Mouse (Mus musculus) liver, embryonic 16.5 days (tissue): ENCODE data around the gene Ankmy1. TPM values are rescaled to one million over a fixed set of nuclear protein-coding genes. Genes with fewer than 3 reads are reported as not detected.

Experiments used
- ATAC-seq: fragments of 200-750 bp; cut with Nextera tagmentation; 2 replicates; pipeline ENCODE4 v1.8.0; 2017; ENCODE audit warnings: low read depth, mild to moderate bottlenecking, moderate number of reproducible peaks, moderate library complexity
- H3K27ac ChIP-seq: fragments of 300-500 bp; sonication (generic); 2 replicates; pipeline ENCODE4 v1.5.1; 2014; ENCODE audit warnings: mild to moderate bottlenecking, low read length
- H3K27me3 ChIP-seq: fragments of 300-500 bp; sonication (generic); 2 replicates; pipeline ENCODE4 v1.6.1; 2014; ENCODE audit warnings: low read depth, low read length, mixed read lengths; ENCODE audit not compliant: control insufficient read depth, insufficient read depth
- H3K36me3 ChIP-seq: fragments of 300-500 bp; sonication (generic); 2 replicates; pipeline ENCODE4 v1.6.1; 2014; ENCODE audit warnings: mild to moderate bottlenecking; ENCODE audit not compliant: control insufficient read depth, insufficient read depth
- H3K4me1 ChIP-seq: fragments of 300-500 bp; sonication (generic); 2 replicates; pipeline ENCODE4 v1.6.1; 2014; ENCODE audit warnings: low read depth, low read length, mixed read lengths; ENCODE audit not compliant: control insufficient read depth
- H3K4me2 ChIP-seq: fragments of 300-500 bp; sonication (generic); 2 replicates; pipeline ENCODE4 v1.6.1; 2014; ENCODE audit warnings: low read depth, low read length, mixed read lengths
- H3K4me3 ChIP-seq: fragments of 300-500 bp; sonication (generic); 2 replicates; pipeline ENCODE4 v1.5.1; 2014; ENCODE audit warnings: low read depth, mild to moderate bottlenecking, low read length
- H3K9ac ChIP-seq: fragments of 300-500 bp; sonication (generic); 2 replicates; pipeline ENCODE4 v1.6.1; 2014; ENCODE audit warnings: low read depth, low read length
- H3K9me3 ChIP-seq: fragments of 300-500 bp; sonication (generic); replicated peaks from 2 replicates; pipeline ENCODE4 v1.6.1; 2016; ENCODE audit warnings: low read length; ENCODE audit not compliant: control insufficient read depth
- WGBS: fragments of 180-500 bp; shearing (Covaris S2); extraction: QIAGEN DNeasy Blood & Tissue Kit; methylation state at CpG from one replicate; pipeline ENCODE4 v1.1.7; 2014; ENCODE audit not compliant: insufficient replicate concordance; 5-methylcytosine and 5-hydroxymethylcytosine counted together
- polyA plus RNA-seq: library from polyadenylated mRNA; unstranded; fragments of >200 nt; fragmentation: Nextera tagmentation; extraction: Ambion mirVana; gene quantifications from 2 replicates; pipeline ENCODE4 v1.2.1, GENCODE M21; 2015

Gene Ankmy1
- polyA plus RNA-seq, 1 experiment from 2014 or later, result not detected

- Histone ChIP-seq H3K36me3 (no peaks in the 10 kb centered on the region), H3K4me1 (peaks cover 48% of the 10 kb centered on the region)
- WGBS, result 39% methylated on average over 20 of the region's 20 CpGs
Observed at GRCm38 (mm10) chr1:92907632-92908360, 5.1 kb upstream of the Ankmy1 start.

DNA sequence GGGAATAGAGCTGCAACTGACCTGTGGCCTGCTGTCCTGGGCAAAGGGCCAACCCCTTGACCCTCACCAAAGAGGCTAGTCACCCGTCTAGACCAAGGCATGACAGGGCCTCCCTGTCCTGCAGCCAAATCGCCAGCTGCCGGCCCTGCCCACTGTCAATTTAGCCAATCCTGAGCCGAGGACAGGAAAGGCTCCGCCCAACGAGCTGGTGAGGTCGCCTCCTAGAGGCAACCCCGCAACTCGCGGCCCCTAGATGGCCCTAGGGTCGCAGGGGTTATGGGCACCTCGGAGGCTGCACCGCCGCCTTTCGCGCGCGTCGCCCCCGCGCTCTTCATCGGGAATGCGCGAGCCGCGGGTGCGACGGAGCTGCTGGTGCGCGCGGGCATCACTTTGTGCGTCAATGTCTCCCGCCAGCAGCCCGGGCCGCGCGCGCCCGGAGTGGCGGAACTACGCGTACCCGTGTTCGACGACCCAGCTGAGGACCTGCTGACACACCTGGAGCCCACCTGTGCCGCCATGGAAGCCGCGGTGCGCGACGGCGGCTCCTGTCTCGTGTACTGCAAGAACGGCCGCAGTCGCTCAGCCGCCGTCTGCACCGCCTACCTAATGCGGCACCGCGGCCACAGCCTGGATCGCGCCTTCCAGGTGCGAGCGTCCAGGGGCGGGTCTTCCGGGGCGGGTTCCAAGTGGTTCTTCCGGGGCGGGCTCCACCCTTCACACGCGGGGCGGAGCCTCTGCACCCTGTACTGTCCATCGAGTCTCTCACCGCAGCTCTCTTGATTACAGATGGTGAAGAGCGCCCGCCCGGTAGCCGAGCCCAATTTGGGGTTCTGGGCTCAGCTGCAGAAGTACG lies 4.3 kb upstream of the Ankmy1 start, which contains the start of gene Dusp28:
TSS of gene Dusp28 (plus strand) at position 203 of the 853 bp plus-strand sequence.
- H3K4me2 ChIP-seq, result peak within 1 kb of the TSS; percentile 93
- peak within 1 kb of the TSS; percentile 85 for H3K4me3 ChIP-seq
- ATAC-seq, result peak; percentile 90
- under 1% methylated on average over 81 of the region's 81 CpGs for WGBS
- H3K27me3 ChIP-seq, result no peaks in the 10 kb centered on the region; the same call in 1 of the 2 replicates
- H3K27ac ChIP-seq, result peak within 1 kb of the TSS; percentile 94
- H3K4me1 ChIP-seq, result peaks cover 40% of the 10 kb centered on the region
- H3K9me3 ChIP-seq, result no peaks in the 10 kb centered on the region
- H3K9ac ChIP-seq, result peak within 1 kb of the TSS; percentile 81
- no peaks in the 10 kb centered on the region for H3K36me3 ChIP-seq

More at GRCm38 (mm10) chr1:92907632-92908360, 5.1 kb upstream of the Ankmy1 start:
- H3K27ac ChIP-seq, result peak overlapping the region; percentile 94
- H3K4me3 ChIP-seq, result peak overlapping the region; percentile 85
- no peak for ATAC-seq
- H3K9me3 ChIP-seq, result no peaks in the 10 kb centered on the region
- peak overlapping the region; percentile 93 for H3K4me2 ChIP-seq
- H3K27me3 ChIP-seq, result no peaks in the 10 kb centered on the region
- H3K9ac ChIP-seq, result peak overlapping the region; percentile 79

GRCm38 (mm10) chr1:92905703-92906310 lies 3.1 kb upstream of the Ankmy1 start:
- Histone ChIP-seq H3K4me3 (no peak overlapping the region), H3K9ac (no peak overlapping the region), H3K9me3 (no peaks in the 10 kb centered on the region), H3K36me3 (no peaks in the 10 kb centered on the region), H3K27me3 (peaks cover 4% of the 10 kb centered on the region; the same call in 1 of the 2 replicates), H3K27ac (no peak overlapping the region), H3K4me2 (peak overlapping the region; percentile 93; the same call in 1 of the 2 replicates), H3K4me1 (peaks cover 32% of the 10 kb centered on the region)
- 61% methylated on average over 2 of the region's 2 CpGs for WGBS
- ATAC-seq, result no peak

DNA sequence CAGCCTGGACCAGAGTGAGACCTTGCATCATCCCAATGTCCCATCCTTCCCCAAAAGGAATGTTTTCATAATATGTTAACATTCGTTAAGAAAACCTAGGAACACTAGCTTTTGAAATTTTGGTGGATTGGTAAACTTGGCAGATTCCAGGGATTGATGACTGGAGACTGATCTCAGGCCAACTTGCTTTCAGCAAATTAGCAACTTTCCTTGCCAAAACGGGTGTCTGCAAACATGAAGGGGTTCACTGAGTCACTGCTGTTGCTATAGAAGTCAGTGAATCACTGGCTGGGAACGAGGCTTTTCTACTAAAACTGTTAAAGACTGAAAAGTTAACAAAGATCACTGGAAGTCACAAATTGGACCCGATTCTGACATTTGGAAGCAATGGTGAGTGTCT lies 921 bp upstream of the Ankmy1 start:
- Histone ChIP-seq H3K27me3 (peaks cover 9% of the 10 kb centered on the region), H3K4me2 (no peak overlapping the region), H3K4me3 (no peak overlapping the region), H3K4me1 (peaks cover 15% of the 10 kb centered on the region), H3K9ac (no peak overlapping the region), H3K36me3 (no peaks in the 10 kb centered on the region), H3K9me3 (no peaks in the 10 kb centered on the region), H3K27ac (no peak overlapping the region)
- ATAC-seq, result no peak
- WGBS, result 51% methylated on average over 4 of the region's 4 CpGs

GRCm38 (mm10) chr1:92895089-92895488 lies 7.6 kb downstream of the Ankmy1 start:
- no peaks in the 10 kb centered on the region for H3K36me3 ChIP-seq
- WGBS, result 11% methylated on average over 3 of the region's 3 CpGs

GRCm38 (mm10) chr1:92893896-92894295 lies 8.8 kb downstream of the Ankmy1 start:
- Histone ChIP-seq H3K9ac (no peak overlapping the region), H3K9me3 (no peaks in the 10 kb centered on the region), H3K27me3 (no peaks in the 10 kb centered on the region), H3K27ac (no peak overlapping the region), H3K36me3 (no peaks in the 10 kb centered on the region), H3K4me1 (no peaks in the 10 kb centered on the region; the same call in 1 of the 2 replicates), H3K4me2 (no peak overlapping the region), H3K4me3 (no peak overlapping the region)
- no peak for ATAC-seq
- 40% methylated on average over 3 of the region's 3 CpGs for WGBS

More at GRCm38 (mm10) chr1:92895089-92895488, 7.6 kb downstream of the Ankmy1 start:
- Histone ChIP-seq H3K9ac (no peak overlapping the region), H3K9me3 (no peaks in the 10 kb centered on the region), H3K27me3 (peaks cover 5% of the 10 kb centered on the region; the same call in 1 of the 2 replicates), H3K4me2 (no peak overlapping the region), H3K4me3 (no peak overlapping the region), H3K27ac (no peak overlapping the region), H3K4me1 (no peaks in the 10 kb centered on the region; the same call in 1 of the 2 replicates)
- no peak for ATAC-seq

DNA sequence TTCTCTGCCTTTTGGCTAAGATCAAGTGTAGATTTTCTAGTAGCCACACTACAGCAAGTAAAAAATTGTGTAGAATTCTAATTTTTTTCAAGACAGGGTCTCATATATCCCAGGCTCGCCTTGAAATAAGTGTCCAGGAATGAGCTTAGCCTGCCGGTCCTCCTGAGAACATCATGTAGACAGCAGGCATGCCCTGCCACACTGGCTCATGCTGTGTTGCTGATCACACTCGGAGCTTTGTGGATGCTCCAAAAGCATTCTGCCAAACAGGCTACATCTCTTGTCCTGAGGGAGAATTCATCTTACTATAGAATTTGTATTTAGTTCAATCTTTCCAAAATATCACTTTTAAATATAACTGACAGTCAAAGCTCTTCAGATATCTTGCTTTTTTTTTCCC lies 9.9 kb downstream of the Ankmy1 start:
- Histone ChIP-seq H3K4me1 (no peaks in the 10 kb centered on the region; the same call in 1 of the 2 replicates), H3K27ac (no peak overlapping the region), H3K4me3 (no peak overlapping the region), H3K4me2 (no peak overlapping the region), H3K27me3 (no peaks in the 10 kb centered on the region), H3K9me3 (no peaks in the 10 kb centered on the region), H3K9ac (no peak overlapping the region), H3K36me3 (no peaks in the 10 kb centered on the region)
- WGBS, result 49% methylated on average over 3 of the region's 3 CpGs
- no peak for ATAC-seq

DNA sequence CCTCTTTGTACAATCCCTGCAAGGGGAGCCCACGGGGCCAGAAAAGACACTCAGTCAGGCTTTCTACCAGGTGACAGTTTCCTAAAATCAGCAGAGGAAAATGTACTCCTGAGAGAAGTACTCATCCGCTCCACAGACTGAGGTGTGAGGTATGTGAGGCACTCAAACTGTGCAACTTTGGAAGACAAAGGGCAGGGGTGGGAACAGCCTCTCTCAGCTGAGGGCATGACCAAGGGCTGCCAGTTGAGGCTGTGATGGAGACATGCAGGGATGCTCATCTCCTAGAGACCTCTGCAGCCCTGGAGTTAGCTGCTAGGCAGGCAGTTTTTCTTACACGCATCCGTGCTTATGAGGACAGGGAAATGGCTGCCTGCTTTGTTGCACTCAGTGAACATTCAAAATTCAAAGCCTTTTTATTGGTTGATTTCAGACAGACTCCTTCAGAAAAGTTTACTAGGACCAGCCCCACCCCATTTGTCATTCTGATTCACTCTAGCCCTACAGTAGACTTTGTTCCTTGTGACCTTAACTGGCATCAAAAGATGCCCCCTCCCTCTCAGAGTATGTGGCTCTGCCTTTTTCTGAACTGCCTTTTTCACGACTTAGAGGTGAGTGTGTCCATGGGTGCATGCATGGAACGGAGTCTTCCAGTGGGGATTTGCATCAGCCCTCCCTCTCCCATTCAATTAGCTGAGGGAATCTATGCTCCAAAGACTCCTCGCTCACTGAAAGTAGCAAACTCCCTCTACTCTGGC lies 13.6 kb downstream of the Ankmy1 start:
- Histone ChIP-seq H3K27ac (no peak overlapping the region), H3K9ac (no peak overlapping the region), H3K36me3 (no peaks in the 10 kb centered on the region), H3K4me2 (no peak overlapping the region), H3K4me1 (no peaks in the 10 kb centered on the region; the same call in 1 of the 2 replicates), H3K4me3 (no peak overlapping the region), H3K9me3 (no peaks in the 10 kb centered on the region), H3K27me3 (no peaks in the 10 kb centered on the region)
- no peak for ATAC-seq
- 54% methylated on average over 7 of the region's 7 CpGs for WGBS
